Mouse (Mus musculus) MEL (cell line): Measurements from ENCODE around the gene Slc39a1. TPM values are rescaled to one million over a fixed set of nuclear protein-coding genes. Genes with fewer than 3 reads are reported as not detected.

ENCODE experiments used
- DNase-seq: peaks from one replicate; pipeline ENCODE4 v3.0.0; 2011; ENCODE audit warnings: low read depth, low spot score
- H3K27ac ChIP-seq: 2 replicates; pipeline ENCODE4 v1.5.1; 2012; ENCODE audit warnings: low read depth, mild to moderate bottlenecking, control low read depth, low read length, moderate library complexity; ENCODE audit not compliant: control insufficient read depth
- H3K27me3 ChIP-seq, 2 experiments: fragments of 150-350 bp in 1 of 2; sonication (generic) in 1 of 2; 2 replicates each; pipeline ENCODE4 v1.6.1; 2012; ENCODE audit warnings: low read length in 2 of 2, mild to moderate bottlenecking in 2 of 2, improper control_type of control experiment in 1 of 2, moderate library complexity in 1 of 2; ENCODE audit not compliant: insufficient read depth in 2 of 2, control insufficient read depth in 1 of 2
- H3K36me3 ChIP-seq, 2 experiments: 2 replicates each; pipeline ENCODE4 v1.6.1; 2012 to 2014; ENCODE audit warnings: low read length in 2 of 2, improper control_type of control experiment in 1 of 2, inconsistent platforms in 1 of 2, mild to moderate bottlenecking in 1 of 2; ENCODE audit not compliant: insufficient read depth in 2 of 2, control insufficient read depth in 1 of 2
- H3K4me1 ChIP-seq, 2 experiments: fragments of 150-350 bp in 1 of 2; sonication (generic) in 1 of 2; 2 replicates each; pipeline ENCODE4 v1.6.1; 2012; ENCODE audit warnings: low read length in 2 of 2, improper control_type of control experiment in 1 of 2, mild to moderate bottlenecking in 1 of 2; ENCODE audit not compliant: insufficient read depth in 2 of 2, control insufficient read depth in 1 of 2
- H3K4me3 ChIP-seq, 2 experiments: fragments of 150-350 bp in 1 of 2; sonication (generic) in 1 of 2; 2 replicates each; pipeline ENCODE4 v1.5.1; 2012; ENCODE audit warnings: low read depth in 2 of 2, low read length in 2 of 2, mild to moderate bottlenecking in 2 of 2, moderate library complexity in 2 of 2, control low read depth in 1 of 2, improper control_type of control experiment in 1 of 2; ENCODE audit not compliant: control insufficient read depth in 1 of 2, insufficient read depth in 1 of 2
- H3K79me2 ChIP-seq: 2 replicates; pipeline ENCODE4 v1.6.1; 2012; ENCODE audit warnings: mild to moderate bottlenecking, low read length, moderate library complexity; ENCODE audit not compliant: control insufficient read depth, poor library complexity, insufficient read depth
- H3K9ac ChIP-seq: 2 replicates; pipeline ENCODE4 v1.6.1; 2012; ENCODE audit warnings: low read depth, mild to moderate bottlenecking, control low read depth, low read length, moderate library complexity; ENCODE audit not compliant: control insufficient read depth, poor library complexity, severe bottlenecking
- H3K9me3 ChIP-seq: fragments of 150-350 bp; sonication (generic); replicated peaks from 2 replicates; pipeline ENCODE4 v1.6.1; 2012; ENCODE audit warnings: mild to moderate bottlenecking, low read length, improper control_type of control experiment, moderate library complexity; ENCODE audit not compliant: insufficient read depth
- CHD2 ChIP-seq: IDR thresholded peaks from 2 replicates; pipeline ENCODE4 v1.6.1; 2011; ENCODE audit warnings: low read length, improper control_type of control experiment
- CTCF ChIP-seq, 3 experiments: IDR thresholded peaks in 2 of 3; conservative IDR thresholded peaks in 1 of 3; 2 replicates each; pipeline ENCODE4 v1.5.1; 2011 to 2012; ENCODE audit warnings: low read length in 3 of 3, low read depth in 2 of 3, mild to moderate bottlenecking in 2 of 3, improper control_type of control experiment in 1 of 3, inconsistent platforms in 1 of 3, mixed read lengths in 1 of 3, moderate library complexity in 1 of 3; ENCODE audit not compliant: control insufficient read depth in 1 of 3, insufficient read depth in 1 of 3, poor library complexity in 1 of 3, severe bottlenecking in 1 of 3
- ELF1 ChIP-seq: IDR thresholded peaks from 2 replicates; pipeline ENCODE4 v1.6.1; 2014; ENCODE audit warnings: low read depth, mild to moderate bottlenecking, inconsistent platforms, low read length, improper control_type of control experiment, moderate library complexity
- KAT2A ChIP-seq: conservative IDR thresholded peaks from 2 replicates; pipeline ENCODE4 v1.6.1; 2012; ENCODE audit warnings: low read depth, low read length, improper control_type of control experiment, inconsistent platforms
- MAX ChIP-seq: IDR thresholded peaks from 2 replicates; pipeline ENCODE4 v1.6.1; 2011; ENCODE audit warnings: low read length, improper control_type of control experiment
- MAZ ChIP-seq: IDR thresholded peaks from 2 replicates; pipeline ENCODE4 v1.6.1; 2012; ENCODE audit warnings: low read depth, mild to moderate bottlenecking, inconsistent platforms, low read length, improper control_type of control experiment
- MEF2A ChIP-seq: IDR thresholded peaks from 2 replicates; pipeline ENCODE4 v1.6.1; 2014; ENCODE audit warnings: low read depth, mild to moderate bottlenecking, inconsistent platforms, low read length, improper control_type of control experiment; ENCODE audit not compliant: poor library complexity, insufficient replicate concordance, severe bottlenecking; ENCODE audit errors: extremely low read depth
- MYC ChIP-seq: IDR thresholded peaks from 2 replicates; pipeline ENCODE4 v1.6.1; 2011; ENCODE audit warnings: low read depth, mild to moderate bottlenecking, low read length, improper control_type of control experiment, moderate library complexity
- NRF1 ChIP-seq: IDR thresholded peaks from 2 replicates; pipeline ENCODE4 v1.6.1; 2014; ENCODE audit warnings: low read depth, mild to moderate bottlenecking, inconsistent platforms, low read length, improper control_type of control experiment, moderate library complexity; ENCODE audit not compliant: poor library complexity, insufficient read depth, severe bottlenecking
- POLR2AphosphoS2 ChIP-seq: IDR thresholded peaks from 2 replicates; pipeline ENCODE4 v1.6.1; 2011; ENCODE audit warnings: low read length, improper control_type of control experiment
- POLR2AphosphoS5 ChIP-seq: IDR thresholded peaks from 2 replicates; pipeline ENCODE4 v1.6.1; 2012; ENCODE audit warnings: low read depth, borderline replicate concordance, mild to moderate bottlenecking, inconsistent platforms, low read length, moderate library complexity, mixed read lengths
- SIN3A ChIP-seq: IDR thresholded peaks from 2 replicates; pipeline ENCODE4 v1.6.1; 2012; ENCODE audit warnings: low read length, improper control_type of control experiment, inconsistent platforms
- SMC3 ChIP-seq: IDR thresholded peaks from 2 replicates; pipeline ENCODE4 v1.6.1; 2011; ENCODE audit warnings: low read depth, low read length, improper control_type of control experiment
- UBTF ChIP-seq: IDR thresholded peaks from 2 replicates; pipeline ENCODE4 v1.6.1; 2012; ENCODE audit warnings: low read depth, mild to moderate bottlenecking, inconsistent platforms, low read length, improper control_type of control experiment, moderate library complexity, borderline replicate concordance; ENCODE audit not compliant: insufficient read depth
- ZC3H11A ChIP-seq: IDR thresholded peaks from 2 replicates; pipeline ENCODE4 v1.6.1; 2012; ENCODE audit warnings: low read depth, mild to moderate bottlenecking, inconsistent platforms, low read length, improper control_type of control experiment
- ZKSCAN1 ChIP-seq: IDR thresholded peaks from 2 replicates; pipeline ENCODE4 v1.6.1; 2012; ENCODE audit warnings: low read depth, mild to moderate bottlenecking, inconsistent platforms, low read length, improper control_type of control experiment, moderate library complexity
- ZNF384 ChIP-seq: IDR thresholded peaks from 2 replicates; pipeline ENCODE4 v1.6.1; 2012; ENCODE audit warnings: low read depth, mild to moderate bottlenecking, inconsistent platforms, low read length, improper control_type of control experiment
- polyA plus RNA-seq, 2 experiments: library from polyadenylated mRNA; stranded (reverse) in 1 of 2; unstranded in 1 of 2; fragments of >175 nt in 1 of 2; fragments of >200 nt in 1 of 2; gene quantifications; 2 replicates each; pipeline versions ENCODE4 v1.2.1 to v1.2.4; 2012; ENCODE audit warnings: low replicate concordance in 2 of 2, low read depth in 1 of 2; ENCODE audit not compliant: insufficient read length in 2 of 2, insufficient read depth in 1 of 2, missing spikeins in 1 of 2
- total RNA-seq: library from RNA; depleted of rRNA; stranded (reverse); fragments of 300-350 nt; gene quantifications from 2 replicates; pipeline ENCODE4 v1.2.3, GENCODE M21; 2012

Gene Slc39a1
- total and polyA plus RNA-seq, 3 experiments: 58.5 to 80.5 (median 61.7) TPM

DNA sequence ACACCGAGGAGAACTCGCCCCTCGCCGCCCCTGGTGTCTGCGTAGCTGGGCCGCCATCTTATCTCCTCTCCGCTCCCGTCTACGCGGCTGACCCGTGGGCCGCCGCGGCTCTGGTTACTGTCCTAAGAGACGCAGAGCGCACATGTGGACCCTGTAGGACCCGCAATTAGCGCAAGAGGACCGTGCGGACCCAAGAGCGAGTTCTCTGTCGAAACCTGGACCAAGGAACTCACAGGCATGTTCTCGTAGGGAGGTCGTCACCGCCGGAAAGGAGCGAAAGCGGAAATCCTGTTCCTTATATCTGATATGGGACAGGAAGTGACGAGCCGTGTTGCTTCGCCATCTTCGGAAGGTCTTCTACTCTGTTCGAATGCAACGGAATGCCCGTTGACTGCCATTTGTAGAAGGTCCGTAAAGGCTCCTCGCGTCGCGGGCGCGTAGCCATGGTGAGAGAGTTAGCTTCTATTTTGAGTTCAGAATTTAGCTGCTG, 34.5 kb upstream of the Slc39a1 start, which contains the start of the genes Rps27 and Rab13 (continued):
- TF ChIP-seq MAX: peak; percentile 17; the same call in 1 of the 2 replicates
- no peak for TF ChIP-seq ZKSCAN1
- no peak for TF ChIP-seq UBTF
- no peak for TF ChIP-seq SMC3
- TF ChIP-seq MAZ: no peak
- no peak for TF ChIP-seq ZC3H11A
- peak; percentile 93 for TF ChIP-seq MYC
- TF ChIP-seq POLR2AphosphoS5: peak; percentile 99
- no peak for TF ChIP-seq CHD2
- peak; percentile 99 for TF ChIP-seq SIN3A
- peak; percentile 100 for TF ChIP-seq POLR2AphosphoS2
- TF ChIP-seq MEF2A: no peak
- peak; percentile 98 for TF ChIP-seq ELF1
- peak; percentile 58 for TF ChIP-seq NRF1
- TF ChIP-seq KAT2A: peak; percentile 91
- TF ChIP-seq, all 39 proteins: peak for 20

DNA sequence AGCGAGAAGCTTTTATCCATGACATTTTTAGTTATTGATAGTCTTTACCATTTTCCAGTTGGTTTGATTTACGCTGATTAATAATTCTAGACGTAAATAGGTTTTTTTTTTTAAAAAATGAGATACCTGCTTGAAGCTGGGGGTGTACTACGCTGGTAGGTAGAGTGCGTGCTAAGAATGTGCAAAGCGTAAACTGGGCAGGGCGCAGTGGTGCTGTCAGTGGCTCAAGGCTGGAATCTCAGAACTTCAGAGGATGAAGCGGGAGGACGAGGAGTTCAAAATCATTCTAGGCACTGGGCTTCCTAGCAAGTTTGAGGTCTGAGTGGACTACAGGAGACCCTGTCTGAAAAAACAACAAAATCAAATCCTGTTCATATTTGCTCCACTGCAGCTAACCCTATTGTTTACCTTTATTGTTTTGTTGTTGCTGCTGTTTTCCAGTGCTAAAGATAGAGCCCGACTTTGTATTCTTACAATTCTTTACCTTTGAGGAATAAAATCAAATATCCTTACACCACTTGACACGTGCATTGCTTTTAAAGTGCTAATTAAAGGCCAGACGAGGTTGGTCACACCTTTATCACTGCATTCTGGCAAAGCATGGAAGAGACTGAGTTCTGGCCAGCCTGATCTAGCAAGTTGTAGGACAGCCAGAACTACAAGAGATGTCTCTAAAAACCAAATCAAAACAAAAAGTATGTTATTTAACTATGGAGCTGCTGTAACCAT, 33.9 kb upstream of the Slc39a1 start:
- H3K27me3 ChIP-seq: no peaks in the 10 kb centered on the region
- no peak for DNase-seq
- peaks cover 18 to 27% of the 10 kb centered on the region in 2 experiments for H3K36me3 ChIP-seq
- peaks cover 20% of the 10 kb centered on the region for H3K79me2 ChIP-seq
- H3K4me1 ChIP-seq: peaks cover 7 to 16% of the 10 kb centered on the region in 2 experiments; a peak in 3 of 4 replicates
- peak overlapping the region; percentile 76 for H3K9ac ChIP-seq
- H3K27ac ChIP-seq: peak overlapping the region; percentile 78
- no peaks in the 10 kb centered on the region for H3K9me3 ChIP-seq
- TF ChIP-seq MAX (peak; percentile 64; the same call in 1 of the 2 replicates), UBTF (no peak), CTCF (IDR thresholded peaks at IDR 0.05 in 2 of 3, conservative IDR thresholded peaks at IDR 0.05 in 1 of 3; ENCODE audit: control insufficient read depth in 1 of 3, insufficient read depth in 1 of 3, low read depth in 2 of 3, low read length in 3 of 3, poor library complexity in 1 of 3, severe bottlenecking in 1 of 3) (no peak; a peak in 1 of 6 replicates), ZNF384 (peak; percentile 48; the same call in 1 of the 2 replicates)
- TF ChIP-seq, all 39 proteins: peak for 2
- peak overlapping the region; percentile 65 to 94 for H3K4me3 ChIP-seq
